Mouse (Mus musculus) spleen, adult 2 months (tissue): ENCODE measurements around the gene Lmcd1.

Experiments
- CTCF ChIP-seq: fragments of 200-500 bp; IDR thresholded peaks from 2 replicates; pipeline ENCODE4 v1.5.1; 2011; ENCODE audit warnings: mild to moderate bottlenecking, inconsistent platforms; ENCODE audit not compliant: insufficient read depth, insufficient read length, insufficient replicate concordance; ENCODE audit errors: extremely low read depth
- POLR2A ChIP-seq: fragments of 200-500 bp; IDR thresholded peaks from 2 replicates; pipeline ENCODE4 v1.6.1; 2011; ENCODE audit warnings: low read depth, low read length, inconsistent platforms

GRCm38 (mm10) chr6:112379054-112379453 lies 105.5 kb downstream of the Lmcd1 start:
- TF ChIP-seq CTCF (no peak), POLR2A (no peak)
